Mouse (Mus musculus): ENCODE results near the gene Map1b. TPM values are rescaled to one million over a fixed set of nuclear protein-coding genes. Genes with fewer than 3 reads are reported as not detected.

Map1b gene
- polyA plus RNA-seq, 1 experiment from 2014 or later = 3.0 TPM

DNA sequence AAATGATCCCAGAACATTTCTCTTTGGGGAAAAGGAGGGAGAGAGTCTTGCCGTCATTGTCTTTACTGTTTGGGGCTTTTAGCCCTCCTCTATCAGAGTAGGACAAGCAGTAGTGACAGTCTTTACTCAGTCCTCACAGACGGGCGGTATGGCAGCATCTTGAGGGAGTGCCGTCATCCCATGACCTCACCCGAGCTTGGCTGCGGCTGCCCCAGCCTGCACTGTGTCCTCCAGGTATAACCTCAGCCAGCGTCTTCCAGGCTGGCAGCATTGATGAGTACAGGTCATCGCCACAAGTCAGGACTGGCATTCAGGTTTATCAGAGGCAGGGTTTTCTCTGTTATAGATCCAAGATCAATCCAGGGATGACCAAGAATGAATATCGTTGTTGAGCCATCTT lies 99.7 kb downstream of the Map1b start:
- Histone ChIP-seq H3K9me3 (replicated peaks) (no peaks in the 10 kb centered on the region), H3K27ac (replicated peaks) (no peak overlapping the region), H3K4me1 (replicated peaks) (no peaks in the 10 kb centered on the region), H3K36me3 (replicated peaks) (peaks cover 32% of the 10 kb centered on the region), H3K9ac (no peak overlapping the region), H3K27me3 (no peaks in the 10 kb centered on the region; the same call in 1 of the 2 replicates), H3K4me2 (no peak overlapping the region), H3K4me3 (replicated peaks) (no peak overlapping the region)
- WGBS (ENCODE audit: insufficient replicate concordance) = 65% methylated on average over 9 of the region's 9 CpGs
- no peak for ATAC-seq (ENCODE audit: insufficient read depth)

DNA sequence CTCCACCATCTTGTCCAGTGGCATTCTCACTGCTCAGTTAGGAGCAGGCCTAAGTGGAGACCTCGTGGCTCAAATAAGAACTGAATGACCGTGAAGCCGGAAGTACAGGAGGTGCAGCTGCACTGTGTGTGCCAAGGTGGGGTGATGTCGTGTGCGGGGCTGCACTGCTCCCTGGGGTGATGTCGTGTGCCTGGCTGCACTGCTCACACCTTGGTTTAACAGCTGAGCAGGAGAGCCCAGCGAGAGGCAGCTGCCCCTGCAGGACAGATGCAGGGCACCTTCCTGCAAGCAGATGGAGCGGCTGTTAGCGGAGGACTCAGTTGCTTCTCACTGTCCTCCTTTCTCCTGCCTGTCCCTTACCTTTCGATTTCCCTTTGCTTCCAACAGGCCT lies 102.0 kb downstream of the Map1b start:
- H3K36me3 ChIP-seq (replicated peaks) = peaks cover 43% of the 10 kb centered on the region
- no peaks in the 10 kb centered on the region for H3K27me3 ChIP-seq
- no peak overlapping the region for H3K27ac ChIP-seq (replicated peaks)
- no peaks in the 10 kb centered on the region for H3K4me1 ChIP-seq (replicated peaks)
- no peaks in the 10 kb centered on the region for H3K9me3 ChIP-seq (replicated peaks)
- no peak overlapping the region for H3K9ac ChIP-seq
- no peak for ATAC-seq (ENCODE audit: insufficient read depth)
- 75% methylated on average over 10 of the region's 10 CpGs for WGBS (ENCODE audit: insufficient replicate concordance)
- no peak overlapping the region for H3K4me3 ChIP-seq (replicated peaks)
- no peak overlapping the region for H3K4me2 ChIP-seq

DNA sequence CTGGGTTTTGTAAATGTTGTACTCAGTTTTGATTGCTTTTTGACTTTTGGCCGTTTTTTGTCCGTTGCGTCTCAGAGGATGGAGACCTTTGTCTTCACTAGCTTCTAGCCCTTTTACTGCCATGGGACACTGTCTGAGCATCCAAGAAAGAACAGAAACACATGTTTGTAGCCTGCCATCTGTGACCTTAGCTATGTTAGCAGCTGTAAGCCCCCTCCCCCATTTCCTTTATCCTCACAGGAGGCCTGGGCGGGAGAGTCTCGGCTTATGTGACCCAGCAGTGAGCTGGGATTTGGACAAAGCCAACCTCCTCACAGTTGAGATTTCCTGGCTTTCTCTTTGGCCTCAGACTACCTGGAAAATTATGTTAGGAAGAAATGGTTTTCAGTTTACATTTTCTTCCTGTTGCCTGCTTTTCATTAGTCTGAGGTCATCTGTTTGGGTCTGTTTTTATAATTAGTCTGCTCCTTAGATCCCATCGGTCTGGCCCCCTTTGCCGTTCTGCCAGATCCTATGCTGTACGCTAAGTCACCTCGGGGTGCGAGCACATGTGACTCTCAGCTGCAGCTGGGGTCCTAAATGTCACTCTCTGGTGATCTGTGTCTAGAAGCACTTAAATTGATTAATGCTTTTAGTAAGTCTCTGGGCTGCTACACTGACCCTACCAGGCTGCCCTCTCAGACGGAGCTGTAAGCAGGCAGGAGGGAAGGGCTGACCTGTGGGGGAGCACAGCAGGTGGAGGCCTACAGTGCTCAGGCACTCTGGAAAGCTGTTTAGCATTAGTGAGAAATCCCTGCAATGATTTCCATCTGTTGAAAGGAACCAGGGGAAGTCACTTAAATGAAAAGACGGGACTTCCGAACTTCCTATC lies 102.6 kb downstream of the Map1b start:
- no peaks in the 10 kb centered on the region for H3K4me1 ChIP-seq (replicated peaks)
- no peaks in the 10 kb centered on the region for H3K27me3 ChIP-seq
- WGBS (ENCODE audit: insufficient replicate concordance) = 79% methylated on average over 13 of the region's 13 CpGs
- no peak for ATAC-seq (ENCODE audit: insufficient read depth)
- H3K36me3 ChIP-seq (replicated peaks) = peaks cover 43% of the 10 kb centered on the region
- no peak overlapping the region for H3K27ac ChIP-seq (replicated peaks)
- no peak overlapping the region for H3K4me2 ChIP-seq
- no peak overlapping the region for H3K4me3 ChIP-seq (replicated peaks)
- no peaks in the 10 kb centered on the region for H3K9me3 ChIP-seq (replicated peaks)
- H3K9ac ChIP-seq = no peak overlapping the region

DNA sequence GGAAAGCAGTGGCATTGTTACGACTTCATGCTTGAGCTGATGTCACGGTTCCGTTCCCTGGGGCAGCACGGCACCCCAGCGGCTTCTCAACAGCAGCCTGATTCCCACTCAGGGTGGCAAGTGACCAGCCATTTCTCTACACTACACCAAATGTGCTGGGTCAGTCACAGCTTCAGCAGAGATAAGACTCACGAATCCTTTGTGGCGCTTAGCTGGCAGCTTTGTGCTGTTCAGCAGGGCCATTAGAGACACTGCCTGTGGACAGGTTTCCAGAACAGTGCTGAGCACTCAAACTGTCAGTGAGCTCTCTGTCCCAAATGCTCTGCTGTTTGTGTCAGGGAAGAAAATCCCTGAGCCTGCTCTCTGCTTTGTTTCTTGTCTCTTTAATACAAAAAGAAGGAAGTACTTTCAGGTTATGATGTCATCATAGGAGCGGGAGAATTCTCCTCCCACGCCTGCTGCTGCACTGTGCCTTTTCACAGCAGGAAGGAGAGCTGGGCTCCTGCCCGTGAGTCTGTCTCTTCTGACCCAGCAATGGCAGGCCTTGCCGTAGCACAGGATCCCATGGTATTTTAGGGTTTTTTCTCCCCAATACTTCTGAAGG lies 103.8 kb downstream of the Map1b start:
- H3K4me3 ChIP-seq (replicated peaks) = no peak overlapping the region
- no peak overlapping the region for H3K9ac ChIP-seq
- peaks cover 43% of the 10 kb centered on the region for H3K36me3 ChIP-seq (replicated peaks)
- H3K27ac ChIP-seq (replicated peaks) = no peak overlapping the region
- H3K4me1 ChIP-seq (replicated peaks) = no peaks in the 10 kb centered on the region
- no peak for ATAC-seq (ENCODE audit: insufficient read depth)
- WGBS (ENCODE audit: insufficient replicate concordance) = 61% methylated on average over 11 of the region's 11 CpGs
- H3K9me3 ChIP-seq (replicated peaks) = no peaks in the 10 kb centered on the region
- H3K4me2 ChIP-seq = no peak overlapping the region
- no peaks in the 10 kb centered on the region for H3K27me3 ChIP-seq

DNA sequence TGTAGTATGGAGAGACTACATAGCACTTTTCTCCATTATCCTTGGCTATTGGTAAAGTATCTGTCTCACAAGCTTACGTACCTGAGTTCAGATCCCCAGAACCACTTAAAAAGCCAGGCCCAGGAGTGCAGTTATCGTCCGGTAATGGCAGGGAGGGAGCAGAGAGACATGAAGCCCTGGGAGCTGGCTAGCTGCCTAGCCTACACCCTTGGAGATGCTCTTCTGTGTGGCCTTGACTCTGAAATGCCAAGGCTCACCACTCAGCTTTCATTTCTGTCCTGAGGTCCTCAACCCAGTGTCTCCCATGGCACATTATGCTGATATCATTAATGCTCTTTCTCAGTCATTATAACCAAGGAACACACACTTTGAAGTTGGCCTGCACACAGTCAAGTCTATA lies 104.6 kb downstream of the Map1b start:
- no peak overlapping the region for H3K9ac ChIP-seq
- H3K27ac ChIP-seq (replicated peaks) = no peak overlapping the region
- no peaks in the 10 kb centered on the region for H3K9me3 ChIP-seq (replicated peaks)
- no peaks in the 10 kb centered on the region for H3K27me3 ChIP-seq
- no peak overlapping the region for H3K4me3 ChIP-seq (replicated peaks)
- WGBS (ENCODE audit: insufficient replicate concordance) = 80% methylated on average over 3 of the region's 3 CpGs
- H3K4me1 ChIP-seq (replicated peaks) = no peaks in the 10 kb centered on the region
- H3K36me3 ChIP-seq (replicated peaks) = peaks cover 43% of the 10 kb centered on the region
- no peak for ATAC-seq (ENCODE audit: insufficient read depth)
- H3K4me2 ChIP-seq = no peak overlapping the region

DNA sequence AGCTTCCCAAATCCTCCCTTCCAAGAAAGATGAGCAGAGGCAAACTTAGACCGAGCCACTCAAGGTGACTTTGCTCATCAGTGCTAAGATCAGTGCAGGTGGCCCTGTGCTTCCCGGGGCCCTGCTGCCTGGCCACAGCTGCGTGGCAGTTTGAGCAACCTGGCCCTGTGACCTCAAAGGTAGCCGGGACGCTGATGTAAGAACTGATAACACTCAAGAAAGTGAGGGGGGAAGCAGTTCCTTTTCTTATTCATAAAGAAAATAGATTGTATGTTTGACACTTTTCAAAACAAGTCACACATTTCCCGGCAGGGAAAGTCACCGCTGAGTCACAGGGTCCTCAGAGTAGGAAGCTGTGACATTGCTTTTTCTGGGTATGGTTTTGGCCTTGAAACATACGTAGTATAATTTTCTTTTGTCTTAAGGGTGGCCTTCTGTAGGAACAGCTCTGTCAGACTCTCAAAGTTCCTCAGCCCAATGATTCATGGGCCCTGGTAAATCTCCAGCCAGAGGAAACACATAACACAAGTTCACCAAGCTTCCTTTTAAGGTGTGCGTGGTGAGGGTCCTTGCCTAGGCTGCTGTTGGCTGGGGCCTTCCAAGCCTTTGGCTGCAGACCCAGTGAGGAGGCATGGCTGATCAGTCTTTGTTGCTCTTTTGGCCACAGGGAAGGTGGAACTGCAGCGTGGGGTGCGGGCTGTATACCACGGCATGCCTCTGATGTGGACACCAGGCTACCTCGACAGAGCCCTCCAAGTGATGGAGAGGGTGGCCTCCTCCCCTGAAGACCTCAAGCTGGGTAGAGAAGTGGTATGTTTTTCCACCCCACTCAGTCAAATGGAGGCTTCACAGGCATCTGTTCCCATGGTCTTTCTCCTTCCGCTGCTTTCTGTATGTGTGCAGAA lies 105.5 kb downstream of the Map1b start:
- H3K4me2 ChIP-seq = no peak overlapping the region
- no peaks in the 10 kb centered on the region for H3K27me3 ChIP-seq
- no peak overlapping the region for H3K9ac ChIP-seq
- no peaks in the 10 kb centered on the region for H3K9me3 ChIP-seq (replicated peaks)
- H3K4me3 ChIP-seq (replicated peaks) = no peak overlapping the region
- H3K27ac ChIP-seq (replicated peaks) = no peak overlapping the region
- peaks cover 44% of the 10 kb centered on the region for H3K36me3 ChIP-seq (replicated peaks)
- WGBS (ENCODE audit: insufficient replicate concordance) = 64% methylated on average over 14 of the region's 14 CpGs
- no peak for ATAC-seq (ENCODE audit: insufficient read depth)
- H3K4me1 ChIP-seq (replicated peaks) = no peaks in the 10 kb centered on the region

DNA sequence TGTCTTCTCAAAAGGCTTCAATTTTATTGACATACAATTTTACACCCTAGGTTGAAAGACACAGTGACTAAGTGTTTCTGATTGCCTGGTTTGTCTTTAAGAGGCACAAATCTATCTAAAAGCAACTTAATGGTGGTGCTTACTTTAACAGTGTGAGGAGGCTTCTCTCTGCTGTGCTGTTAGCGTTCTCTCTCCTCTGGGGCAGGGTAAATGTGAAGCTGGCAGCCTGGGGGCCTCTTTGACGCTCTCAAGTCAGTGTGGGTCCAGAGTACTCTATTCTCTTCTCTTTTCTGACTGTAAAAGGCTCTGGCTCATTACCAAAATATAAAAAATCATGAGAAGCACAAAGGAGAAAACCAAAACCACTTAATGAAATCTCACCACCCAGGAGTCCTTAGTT lies 107.1 kb downstream of the Map1b start:
- H3K9me3 ChIP-seq (replicated peaks) = no peaks in the 10 kb centered on the region

DNA sequence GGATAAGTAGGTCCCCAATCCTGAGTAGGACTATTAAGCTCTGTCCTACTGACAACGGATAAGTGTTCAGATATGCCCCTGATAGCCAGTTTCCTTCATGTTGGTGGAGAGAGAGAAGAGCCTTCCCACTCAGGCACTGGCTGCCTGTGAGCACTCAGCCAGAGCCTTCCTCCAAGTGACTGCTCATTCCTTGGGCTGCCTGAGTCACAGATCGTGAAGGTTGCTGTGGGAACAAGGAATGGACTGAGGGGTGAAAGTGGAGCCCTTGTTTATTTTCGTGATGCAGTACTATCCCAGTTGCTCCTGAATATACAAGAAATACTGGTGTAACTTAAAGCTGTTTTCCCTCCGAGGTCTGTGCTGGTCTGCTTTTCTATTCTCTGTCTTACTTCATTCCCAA lies 117.0 kb downstream of the Map1b start:
- no peak overlapping the region for H3K9ac ChIP-seq
- 65% methylated on average over 4 of the region's 4 CpGs for WGBS (ENCODE audit: insufficient replicate concordance)
- no peak overlapping the region for H3K4me3 ChIP-seq (replicated peaks)
- no peak overlapping the region for H3K4me2 ChIP-seq
- H3K36me3 ChIP-seq (replicated peaks) = peaks cover 6% of the 10 kb centered on the region; the same call in 1 of the 2 replicates
- no peaks in the 10 kb centered on the region for H3K4me1 ChIP-seq (replicated peaks)
- ATAC-seq (ENCODE audit: insufficient read depth) = no peak
- H3K27me3 ChIP-seq = no peaks in the 10 kb centered on the region
- H3K27ac ChIP-seq (replicated peaks) = no peak overlapping the region
- no peaks in the 10 kb centered on the region for H3K9me3 ChIP-seq (replicated peaks)

More for the DNA sequence above, 107.1 kb downstream of the Map1b start:
- H3K4me1 ChIP-seq (replicated peaks) = no peaks in the 10 kb centered on the region
- H3K27ac ChIP-seq (replicated peaks) = no peak overlapping the region
- H3K4me3 ChIP-seq (replicated peaks) = no peak overlapping the region
- peaks cover 42% of the 10 kb centered on the region for H3K36me3 ChIP-seq (replicated peaks)
- no peak for ATAC-seq (ENCODE audit: insufficient read depth)
- no peaks in the 10 kb centered on the region for H3K27me3 ChIP-seq
- 69% methylated on average over 2 of the region's 2 CpGs for WGBS (ENCODE audit: insufficient replicate concordance)
- H3K4me2 ChIP-seq = no peak overlapping the region
- H3K9ac ChIP-seq = no peak overlapping the region

DNA sequence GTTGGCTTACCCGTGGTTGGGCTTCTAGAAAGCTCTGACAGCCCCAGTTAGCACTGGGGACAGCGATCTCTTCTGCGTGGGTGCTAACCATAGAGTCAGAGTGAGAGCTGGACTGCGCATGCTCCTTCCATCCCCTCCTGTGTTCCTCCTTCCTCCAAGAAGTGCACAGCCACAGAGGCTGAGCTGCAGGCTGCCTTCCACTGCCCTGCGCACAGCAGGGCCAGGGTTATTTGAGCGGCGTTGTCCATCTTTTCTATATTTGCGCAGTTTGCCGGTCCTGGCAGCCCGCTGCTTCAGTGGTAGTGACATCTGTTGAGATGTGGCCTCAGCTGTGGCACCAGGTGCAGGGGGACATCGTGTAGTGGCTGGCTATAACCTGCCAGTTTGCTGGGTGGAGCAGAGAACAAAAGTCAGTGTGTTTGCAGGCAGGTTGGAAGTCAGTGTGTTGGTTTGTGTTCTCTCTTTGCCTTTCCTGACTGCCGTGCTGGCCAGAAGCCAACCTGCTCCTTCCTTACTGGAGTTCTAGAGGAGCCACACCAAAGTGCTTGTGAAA lies 118.1 kb downstream of the Map1b start:
- H3K9ac ChIP-seq = no peak overlapping the region
- no peak overlapping the region for H3K4me2 ChIP-seq
- H3K36me3 ChIP-seq (replicated peaks) = no peaks in the 10 kb centered on the region; the same call in 1 of the 2 replicates
- H3K27me3 ChIP-seq = no peaks in the 10 kb centered on the region
- H3K4me3 ChIP-seq (replicated peaks) = no peak overlapping the region
- no peaks in the 10 kb centered on the region for H3K4me1 ChIP-seq (replicated peaks)
- ATAC-seq (ENCODE audit: insufficient read depth) = no peak
- no peak overlapping the region for H3K27ac ChIP-seq (replicated peaks)
- 78% methylated on average over 12 of the region's 12 CpGs for WGBS (ENCODE audit: insufficient replicate concordance)
- H3K9me3 ChIP-seq (replicated peaks) = no peaks in the 10 kb centered on the region

DNA sequence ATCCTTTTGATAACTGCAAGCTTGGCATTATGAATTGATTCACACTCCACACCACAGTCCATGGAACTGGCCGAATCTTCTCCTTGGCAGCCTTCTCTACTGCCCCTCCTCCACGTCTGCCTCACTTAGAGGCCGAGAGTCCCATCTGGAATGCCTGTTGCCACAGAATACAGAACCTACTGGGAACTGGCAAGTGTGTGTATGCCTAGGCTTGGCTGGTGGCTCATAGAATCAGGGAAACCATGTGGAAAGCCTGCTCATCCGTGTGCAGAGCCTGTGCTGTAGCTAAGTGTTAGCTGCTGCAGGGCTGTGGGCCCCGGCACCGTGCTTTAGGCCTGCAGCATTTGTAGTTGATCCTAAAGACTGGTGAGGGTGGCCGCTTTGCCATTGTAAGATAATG lies 119.1 kb downstream of the Map1b start:
- no peaks in the 10 kb centered on the region for H3K27me3 ChIP-seq
- no peak overlapping the region for H3K4me2 ChIP-seq
- no peak overlapping the region for H3K27ac ChIP-seq (replicated peaks)
- 65% methylated on average over 7 of the region's 7 CpGs for WGBS (ENCODE audit: insufficient replicate concordance)
- ATAC-seq (ENCODE audit: insufficient read depth) = no peak
- H3K9ac ChIP-seq = no peak overlapping the region
- H3K4me1 ChIP-seq (replicated peaks) = no peaks in the 10 kb centered on the region
- no peaks in the 10 kb centered on the region; the same call in 1 of the 2 replicates for H3K36me3 ChIP-seq (replicated peaks)
- H3K9me3 ChIP-seq (replicated peaks) = no peaks in the 10 kb centered on the region
- no peak overlapping the region for H3K4me3 ChIP-seq (replicated peaks)

DNA sequence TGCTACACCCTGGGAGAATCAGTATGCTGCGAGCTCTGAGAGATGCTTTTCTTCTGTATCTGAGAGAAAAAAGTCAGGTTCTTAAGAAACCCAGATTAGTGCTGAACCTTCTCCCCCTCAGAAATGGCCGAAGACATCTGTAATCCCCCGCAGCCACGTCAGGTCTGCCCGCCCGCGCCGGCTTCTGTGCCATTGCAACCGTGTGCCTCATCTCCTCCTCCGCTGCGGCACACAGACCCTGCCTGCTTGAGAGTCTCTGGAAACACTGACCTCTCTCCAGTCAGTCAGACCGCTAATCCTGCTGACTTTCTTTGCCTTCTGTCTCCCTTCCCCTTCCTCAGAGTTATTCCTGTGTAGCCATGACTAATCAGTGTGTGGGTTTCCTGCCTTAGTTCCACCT lies 120.8 kb downstream of the Map1b start:
- Histone ChIP-seq H3K4me3 (replicated peaks) (no peak overlapping the region), H3K4me2 (no peak overlapping the region), H3K36me3 (replicated peaks) (no peaks in the 10 kb centered on the region), H3K27ac (replicated peaks) (no peak overlapping the region), H3K27me3 (no peaks in the 10 kb centered on the region), H3K9ac (no peak overlapping the region), H3K9me3 (replicated peaks) (no peaks in the 10 kb centered on the region), H3K4me1 (replicated peaks) (no peaks in the 10 kb centered on the region)
- WGBS (ENCODE audit: insufficient replicate concordance) = 80% methylated on average over 12 of the region's 12 CpGs
- ATAC-seq (ENCODE audit: insufficient read depth) = no peak
